11 mouse cellular contexts compared by ENCODE assay signal in the genomic region with DNA sequence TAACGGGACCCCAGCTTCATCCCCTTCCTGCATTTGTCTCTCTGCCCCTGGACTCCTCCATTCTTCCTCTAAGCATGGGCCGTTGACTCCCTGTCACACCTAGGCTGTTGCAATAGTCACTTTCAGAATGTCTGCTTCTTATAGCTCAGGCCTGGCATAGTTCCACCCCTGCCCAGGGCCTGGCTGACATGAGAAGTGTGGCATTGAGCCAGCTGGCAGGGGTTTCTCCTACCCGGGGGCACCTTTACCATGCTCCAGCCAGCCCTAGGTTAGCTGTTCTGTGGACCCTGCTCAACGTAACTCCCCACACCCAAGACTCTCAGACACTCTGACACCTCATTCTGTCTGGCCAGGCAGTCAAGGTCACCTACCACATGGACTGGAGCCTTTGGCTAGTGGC. TPM values are rescaled to one million over a fixed set of nuclear protein-coding genes. Genes with fewer than 3 reads are reported as not detected.
DNase-seq lines count a peak whose midpoint lies in the region; ATAC-seq and TF ChIP-seq lines count a peak whose summit lies in the region.
"Had no signal": no experiment of that assay in that cellular context is flagged by ENCODE, and none has a peak within 500 bp of the region (broad histone marks: within the 10 kb centered on the region; RNA-seq: fewer than 3 reads in every experiment).

No protein-coding gene starts in this region.

- peak; percentile 22 for DNase-seq in liver, adult 2 months (ENCODE audit: extremely low read depth, low read depth, low spot score)
- no peak for DNase-seq in liver
- peak; percentile 88 to 91 for DNase-seq in cerebellum, postnatal 10 days
- peak; percentile 50 to 66 for DNase-seq in lung, postnatal 4 days
- DNase-seq in layer of hippocampus, adult 18-20 months (ENCODE audit: low spot score in 2 of 2): no peak
- no peak for DNase-seq in ovary, postnatal 14 days (ENCODE audit: low spot score)

- no peak for TF ChIP-seq CTCF in liver, adult 2 months (IDR thresholded peaks at IDR 0.05; ENCODE audit: low read depth, low read length)

- no peaks in the 10 kb centered on the region for H3K9me3 ChIP-seq in heart, embryonic 15.5 days (replicated peaks)
- H3K9me3 ChIP-seq: forebrain, embryonic 15.5 days; limb, embryonic 13.5 days had no signal

- H3K79me2 ChIP-seq in liver, adult 2 months (ENCODE audit: control insufficient read depth, insufficient read depth, low read length): no peaks in the 10 kb centered on the region

- H3K27me3 ChIP-seq in liver, adult 2 months (ENCODE audit: control insufficient read depth, insufficient read depth, low read length): no peaks in the 10 kb centered on the region
- H3K27me3 ChIP-seq in heart, embryonic 15.5 days: no peaks in the 10 kb centered on the region
- H3K27me3 ChIP-seq: forebrain, embryonic 15.5 days; limb, embryonic 13.5 days had no signal

- peaks cover 2% of the 10 kb centered on the region for H3K4me1 ChIP-seq in liver, adult 2 months (ENCODE audit: control insufficient read depth, insufficient read depth, low read length)
- peaks cover 20% of the 10 kb centered on the region for H3K4me1 ChIP-seq in heart, embryonic 15.5 days (replicated peaks)

- 28% methylated on average over 4 of the region's 4 CpGs for WGBS in liver, adult 2 months
- WGBS in heart, embryonic 15.5 days: 30% methylated on average over 4 of the region's 4 CpGs

- H3K27ac ChIP-seq in liver, adult 2 months (replicated peaks; ENCODE audit: insufficient read depth, low read depth, low read length): no peak overlapping the region
- peak overlapping the region; percentile 66 for H3K27ac ChIP-seq in heart, embryonic 15.5 days
- H3K27ac ChIP-seq: forebrain, embryonic 15.5 days; limb, embryonic 13.5 days had no signal

- no peak for TF ChIP-seq POLR2A in liver, adult 2 months (IDR thresholded peaks at IDR 0.05; ENCODE audit: extremely low read depth, insufficient read depth, low read length)

- no peak overlapping the region for H3K4me3 ChIP-seq in liver, adult 2 months (ENCODE audit: insufficient read depth, low read depth, low read length)
- no peak overlapping the region for H3K4me3 ChIP-seq in heart, embryonic 15.5 days
- H3K4me3 ChIP-seq: forebrain, embryonic 15.5 days; limb, embryonic 13.5 days had no signal

- H3K4me2 ChIP-seq in heart, embryonic 15.5 days: peak overlapping the region; percentile 34
- H3K4me2 ChIP-seq: forebrain, embryonic 15.5 days; limb, embryonic 13.5 days had no signal

- ATAC-seq in heart, embryonic 15.5 days (replicated peaks; ENCODE audit: insufficient number of reproducible peaks, insufficient read depth, low FRiP score, low read depth): peak; percentile 68
- ATAC-seq: forebrain, embryonic 15.5 days; midbrain, embryonic 16.5 days had no signal

- no peak overlapping the region for H3K9ac ChIP-seq in liver, adult 2 months (ENCODE audit: low read depth, low read length)
- no peak overlapping the region; the same call in 1 of the 2 replicates for H3K9ac ChIP-seq in heart, embryonic 15.5 days
- H3K9ac ChIP-seq: forebrain, embryonic 15.5 days; limb, embryonic 13.5 days had no signal

- H3K36me3 ChIP-seq in liver, adult 2 months (ENCODE audit: control insufficient read depth, insufficient read depth, low read length): no peaks in the 10 kb centered on the region
- no peaks in the 10 kb centered on the region for H3K36me3 ChIP-seq in heart, embryonic 15.5 days
- H3K36me3 ChIP-seq: forebrain, embryonic 15.5 days; limb, embryonic 13.5 days had no signal

RNA-seq across cellular contexts. Expression of a gene that starts 21.0 kb away (rescaled TPM):
- not detected in 2 replicates for total RNA-seq in liver, adult 2 months (2014; rRNA removed)
- 0.04 TPM in 1 of 2 replicates, not detected in the other for polyA plus RNA-seq in liver, adult 2 months (2012; rRNA removed)
- polyA plus RNA-seq in heart, embryonic 15.5 days (2015; fragmentation: Nextera tagmentation; extraction: Ambion mirVana): 0.27 TPM in 1 of 2 replicates, not detected in the other
- total RNA-seq in layer of hippocampus, adult 18-20 months (2021): 1 to 10 TPM in 1 of 2 experiments, under 1 TPM in 1; 0.81 to 1.0 TPM

RNA-seq across cellular contexts. Expression of a gene that starts 30.7 kb away (rescaled TPM):
- not detected in 2 replicates for total RNA-seq in liver, adult 2 months (2014; rRNA removed)
- polyA plus RNA-seq in liver, adult 2 months (2012; rRNA removed): not detected in 2 replicates
- 0.08 TPM in 1 of 2 replicates, not detected in the other for polyA plus RNA-seq in heart, embryonic 15.5 days (2015; fragmentation: Nextera tagmentation; extraction: Ambion mirVana)
- total RNA-seq in layer of hippocampus, adult 18-20 months (2021): under 1 TPM; 0.38 to 0.94 TPM
- polyA plus RNA-seq: small intestine, adult 2 months had no signal

RNA-seq across cellular contexts. Expression of a gene that starts 46.2 kb away (rescaled TPM):
- 64.9 and 96.5 TPM in 2 replicates for total RNA-seq in liver, adult 2 months (2014; rRNA removed)
- polyA plus RNA-seq in liver, adult 2 months (2012; rRNA removed): 172 and 299 TPM in 2 replicates
- 7.3 and 10.7 TPM in 2 replicates for polyA plus RNA-seq in heart, embryonic 15.5 days (2015; fragmentation: Nextera tagmentation; extraction: Ambion mirVana)
- 1 to 10 TPM; 1.2 to 1.5 TPM for total RNA-seq in layer of hippocampus, adult 18-20 months (2021)

Comparison
In these comparisons a context has a peak if more than half of its experiments do, and no peak if none do; other contexts are left out.
1. DNase-seq: peak in liver, adult 2 months (single experiment), cerebellum, postnatal 10 days (2 of 2) and lung, postnatal 4 days (2 of 2); none in liver (single experiment), layer of hippocampus, adult 18-20 months (0 of 2) and ovary, postnatal 14 days (single experiment).
2. RNA of a gene that starts 46.2 kb away (total RNA-seq): 64.9 to 96.5 TPM in liver, adult 2 months; 1.2 to 1.5 TPM in layer of hippocampus, adult 18-20 months; every median in the first group is over 10 times any median in the second.